Mouse (Mus musculus) neural tube, embryonic 10.5 days (tissue): ENCODE results near the gene Mpp2.

ENCODE experiments used
- DNase-seq: peaks from one replicate; pipeline ENCODE4 v3.0.0-alpha.2; 2017; ENCODE audit warnings: low spot score; ENCODE audit errors: extremely low spot score

The Mpp2 gene

GRCm38 (mm10) chr11:102072729-102073128, 15.6 kb downstream of the Mpp2 start:
- no peak for DNase-seq

GRCm38 (mm10) chr11:102070426-102070825, 17.9 kb downstream of the Mpp2 start:
- DNase-seq: no peak

- DNase-seq: no peak
Measured at GRCm38 (mm10) chr11:102069633-102070032, 18.7 kb downstream of the Mpp2 start.

- no peak for DNase-seq
Measured at GRCm38 (mm10) chr11:102068969-102069368, 19.3 kb downstream of the Mpp2 start.

- DNase-seq: no peak
Measured at GRCm38 (mm10) chr11:102063076-102063475, 25.2 kb downstream of the Mpp2 start.

GRCm38 (mm10) chr11:102061941-102062473, 26.3 kb downstream of the Mpp2 start:
- DNase-seq: no peak

- DNase-seq: peak; percentile 87
Measured at GRCm38 (mm10) chr11:102061236-102061940, 26.9 kb downstream of the Mpp2 start.

- peak; percentile 65 for DNase-seq
Measured at GRCm38 (mm10) chr11:102053847-102054246, 34.5 kb downstream of the Mpp2 start.

- no peak for DNase-seq
Measured at GRCm38 (mm10) chr11:102053183-102053582, 35.1 kb downstream of the Mpp2 start.

- no peak for DNase-seq
Measured at GRCm38 (mm10) chr11:102052697-102053096, 35.6 kb downstream of the Mpp2 start.

- no peak for DNase-seq
Measured at GRCm38 (mm10) chr11:102051954-102052353, 36.4 kb downstream of the Mpp2 start.

GRCm38 (mm10) chr11:102051541-102051940, 36.8 kb downstream of the Mpp2 start:
- DNase-seq: no peak

- no peak for DNase-seq
Measured at GRCm38 (mm10) chr11:102049875-102050482, 38.3 kb downstream of the Mpp2 start.

- no peak for DNase-seq
Measured at GRCm38 (mm10) chr11:102046607-102047006, 41.7 kb downstream of the Mpp2 start.

GRCm38 (mm10) chr11:102044691-102045212, 43.6 kb downstream of the Mpp2 start:
- no peak for DNase-seq

GRCm38 (mm10) chr11:102043381-102043780, 44.9 kb downstream of the Mpp2 start:
- DNase-seq: no peak

- no peak for DNase-seq
Measured at GRCm38 (mm10) chr11:102042971-102043370, 45.3 kb downstream of the Mpp2 start.

- no peak for DNase-seq
Measured at GRCm38 (mm10) chr11:102041350-102041949, 46.9 kb downstream of the Mpp2 start, which contains the start of gene Cd300lg. TSS of gene Cd300lg (plus strand) at chr11:102041509.

- no peak for DNase-seq
Measured at GRCm38 (mm10) chr11:102040646-102041045, 47.7 kb downstream of the Mpp2 start.

- peak; percentile 95 for DNase-seq
Measured at GRCm38 (mm10) chr11:102040138-102040524, 48.2 kb downstream of the Mpp2 start.

- no peak for DNase-seq
Measured at GRCm38 (mm10) chr11:102039487-102040137, 48.7 kb downstream of the Mpp2 start.

- DNase-seq: no peak
Measured at GRCm38 (mm10) chr11:102037789-102038188, 50.5 kb downstream of the Mpp2 start.
